Mouse (Mus musculus) forebrain, embryonic 15.5 days (tissue): ENCODE data around the gene Gm49361. TPM values are rescaled to one million over a fixed set of nuclear protein-coding genes. Genes with fewer than 3 reads are reported as not detected.

ENCODE experiments used
- ATAC-seq: fragments of 200-750 bp; cut with Nextera tagmentation; replicated peaks from 2 replicates; pipeline ENCODE4 v1.8.0; 2017; ENCODE audit warnings: mild to moderate bottlenecking, moderate TSS enrichment, moderate library complexity
- H3K27ac ChIP-seq: fragments of 300-500 bp; sonication (generic); replicated peaks from 2 replicates; pipeline ENCODE4 v1.5.1; 2015; ENCODE audit warnings: mild to moderate bottlenecking, inconsistent platforms
- H3K27me3 ChIP-seq: fragments of 300-500 bp; sonication (generic); 2 replicates; pipeline ENCODE4 v1.6.1; 2015; ENCODE audit warnings: inconsistent platforms
- H3K36me3 ChIP-seq: fragments of 300-500 bp; sonication (generic); 2 replicates; pipeline ENCODE4 v1.6.1; 2015; ENCODE audit warnings: mild to moderate bottlenecking, inconsistent platforms
- H3K4me1 ChIP-seq: fragments of 300-500 bp; sonication (generic); 2 replicates; pipeline ENCODE4 v1.6.1; 2015; ENCODE audit warnings: inconsistent platforms
- H3K4me2 ChIP-seq: fragments of 300-500 bp; sonication (generic); replicated peaks from 2 replicates; pipeline ENCODE4 v1.6.1; 2015; ENCODE audit warnings: mild to moderate bottlenecking, inconsistent platforms
- H3K4me3 ChIP-seq: fragments of 300-500 bp; sonication (generic); 2 replicates; pipeline ENCODE4 v1.5.1; 2015; ENCODE audit warnings: mild to moderate bottlenecking, inconsistent platforms
- H3K9ac ChIP-seq: fragments of 300-500 bp; sonication (generic); replicated peaks from 2 replicates; pipeline ENCODE4 v1.6.1; 2015; ENCODE audit warnings: mild to moderate bottlenecking, inconsistent platforms
- H3K9me3 ChIP-seq: fragments of 300-500 bp; sonication (generic); 2 replicates; pipeline ENCODE4 v1.6.1; 2016; ENCODE audit warnings: inconsistent platforms
- WGBS: fragments of 180-500 bp; shearing (Covaris S2); methylation state at CpG from one replicate; pipeline ENCODE4 v1.1.7; 2015; ENCODE audit warnings: mixed read lengths; 5-methylcytosine and 5-hydroxymethylcytosine counted together
- polyA plus RNA-seq: library from polyadenylated mRNA; unstranded; fragments of >200 nt; fragmentation: Nextera tagmentation; extraction: Ambion mirVana; gene quantifications from 2 replicates; pipeline ENCODE4 v1.2.1, GENCODE M21; 2015

Gm49361 gene
- polyA plus RNA-seq: not detected in 2 replicates

DNA sequence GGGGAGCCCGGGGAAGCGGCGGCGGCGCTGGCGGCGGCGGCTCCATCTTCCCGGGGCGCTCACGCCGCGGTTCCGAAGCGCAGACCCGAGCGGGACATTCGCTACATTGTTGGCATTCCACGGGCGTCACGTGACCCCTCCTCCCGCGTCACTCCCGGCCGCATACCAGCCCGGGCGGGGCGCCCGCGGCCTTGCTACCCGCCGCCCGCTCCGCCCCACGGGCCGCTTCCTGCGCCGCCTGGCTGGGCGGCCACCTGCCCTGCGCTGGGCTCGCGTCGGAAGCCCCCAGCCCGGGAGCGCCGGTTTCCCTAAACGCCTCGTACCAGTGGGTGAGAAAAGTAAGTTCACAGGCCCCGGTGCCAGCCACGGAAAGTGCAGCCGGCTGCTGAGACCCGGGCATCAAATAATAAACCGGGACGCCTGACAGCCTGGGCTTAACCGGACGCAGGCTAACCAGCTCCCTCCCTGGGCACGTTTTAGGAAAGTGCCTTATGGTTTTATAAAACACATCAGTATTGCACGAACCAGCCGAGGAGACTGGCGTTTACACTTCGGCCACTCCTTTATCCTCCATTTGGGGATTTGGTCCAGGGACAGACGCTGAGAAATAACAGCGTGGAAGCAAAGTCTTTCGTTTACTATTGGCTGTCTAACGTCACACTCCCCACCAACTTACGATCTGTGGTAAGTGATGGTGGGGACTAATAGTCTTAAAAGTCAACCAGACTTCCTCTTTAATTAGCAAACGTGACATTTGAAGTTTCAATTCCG is at the start of gene Gm49361:
Gene Gm49361, minus strand, starts transcription at position 103 of the 771 bp plus-strand sequence.
- Histone ChIP-seq H3K36me3 (no peaks in the 10 kb centered on the region), H3K9me3 (no peaks in the 10 kb centered on the region), H3K27me3 (no peaks in the 10 kb centered on the region), H3K4me2 (peak within 1 kb of the TSS; percentile 93), H3K4me3 (peak within 1 kb of the TSS; percentile 68), H3K27ac (peak within 1 kb of the TSS; percentile 46), H3K9ac (peak within 1 kb of the TSS; percentile 62), H3K4me1 (peaks cover 28% of the 10 kb centered on the region)
- under 1% methylated on average over 66 of the region's 68 CpGs for WGBS
- peak; percentile 85 for ATAC-seq

DNA sequence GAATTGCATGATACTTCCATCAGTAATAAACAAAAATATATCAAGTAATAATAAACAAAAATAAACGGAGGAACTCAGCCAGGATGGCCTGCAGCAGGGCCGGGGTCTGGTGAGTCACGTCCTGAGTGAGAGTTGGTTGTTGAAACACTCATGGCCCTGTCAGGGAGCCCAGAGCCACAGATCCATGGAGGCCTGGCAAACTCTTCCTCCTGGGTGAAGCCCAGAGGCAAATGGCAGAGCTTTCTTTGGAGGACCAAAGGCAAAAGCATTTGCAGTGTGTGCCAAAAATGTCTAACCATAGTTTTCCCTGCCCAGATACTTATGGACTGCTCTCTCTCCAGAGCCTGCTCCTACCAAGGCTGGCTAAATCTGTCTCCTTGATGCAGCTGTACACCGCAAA is 45.3 kb upstream of the Gm49361 start:
- Histone ChIP-seq H3K9me3 (no peaks in the 10 kb centered on the region), H3K4me1 (no peaks in the 10 kb centered on the region), H3K36me3 (no peaks in the 10 kb centered on the region), H3K9ac (no peak overlapping the region), H3K27ac (no peak overlapping the region), H3K4me2 (no peak overlapping the region), H3K4me3 (no peak overlapping the region), H3K27me3 (no peaks in the 10 kb centered on the region)
- ATAC-seq: no peak
- 85% methylated on average over 4 of the region's 4 CpGs for WGBS

DNA sequence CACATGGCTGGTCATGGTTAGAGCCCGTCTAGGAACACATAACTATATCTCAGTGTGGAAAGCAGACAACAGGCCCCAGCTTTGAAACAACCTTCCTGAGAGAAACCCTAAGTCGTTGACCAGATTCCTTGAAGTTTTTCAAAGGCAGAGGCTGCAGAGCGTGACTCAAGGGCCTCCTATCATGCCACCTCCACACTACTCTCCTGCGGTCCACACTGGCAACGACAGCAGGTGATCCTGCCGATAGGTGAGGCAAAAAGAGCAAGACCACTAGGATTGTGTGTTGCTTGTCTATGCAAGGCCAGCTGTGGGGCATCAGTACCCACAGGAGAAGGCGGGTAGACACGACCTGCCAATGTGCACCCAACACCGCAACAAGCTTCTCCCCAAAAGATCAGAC is 43.9 kb upstream of the Gm49361 start:
- Histone ChIP-seq H3K9me3 (no peaks in the 10 kb centered on the region), H3K27me3 (no peaks in the 10 kb centered on the region), H3K36me3 (no peaks in the 10 kb centered on the region), H3K4me3 (no peak overlapping the region), H3K27ac (no peak overlapping the region), H3K9ac (no peak overlapping the region), H3K4me2 (no peak overlapping the region), H3K4me1 (no peaks in the 10 kb centered on the region)
- 93% methylated on average over 9 of the region's 9 CpGs for WGBS
- ATAC-seq: no peak

DNA sequence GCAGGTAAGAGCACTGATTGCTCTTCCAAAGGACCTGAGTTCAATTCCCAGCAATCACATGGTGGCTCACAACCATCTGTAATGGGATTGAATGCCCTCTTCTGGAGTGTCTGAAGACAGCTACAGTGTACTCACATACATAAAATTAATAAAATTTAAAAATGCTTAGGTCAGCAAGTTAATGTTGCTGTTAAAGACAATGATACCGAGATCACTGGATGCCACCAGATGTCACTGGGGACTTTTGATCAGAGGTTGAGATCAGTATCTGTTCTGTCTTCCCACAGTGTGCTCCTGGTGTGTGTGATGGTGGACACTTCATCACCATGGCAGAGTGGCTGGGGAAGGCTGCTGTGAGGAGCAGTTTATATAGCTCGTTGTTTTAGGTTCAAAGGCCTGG is 43.4 kb upstream of the Gm49361 start:
- no peaks in the 10 kb centered on the region for H3K36me3 ChIP-seq

DNA sequence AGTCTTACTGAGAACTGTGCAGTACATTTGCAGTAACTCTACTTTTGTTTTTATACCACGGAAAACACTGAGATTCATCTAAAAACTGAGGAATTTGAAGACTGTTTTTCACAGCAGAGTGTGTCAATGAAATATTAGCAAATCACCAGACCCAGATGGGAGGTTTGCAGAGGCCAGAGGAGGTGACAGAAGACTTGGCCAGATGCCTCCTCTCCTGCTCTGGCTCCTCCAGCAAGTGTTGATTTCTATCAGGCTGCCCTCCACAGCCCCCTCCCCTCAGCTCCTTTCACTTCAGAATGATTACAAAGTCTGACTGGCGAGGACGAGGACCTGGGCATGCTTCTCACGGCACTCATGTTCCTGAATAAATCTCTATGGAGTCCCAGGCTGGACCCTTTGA is 41.5 kb upstream of the Gm49361 start:
- H3K27ac ChIP-seq: no peak overlapping the region
- no peak overlapping the region for H3K4me2 ChIP-seq
- H3K4me1 ChIP-seq: no peaks in the 10 kb centered on the region
- H3K9ac ChIP-seq: no peak overlapping the region
- H3K9me3 ChIP-seq: no peaks in the 10 kb centered on the region
- WGBS: 59% methylated on average over 4 of the region's 4 CpGs
- no peak overlapping the region for H3K4me3 ChIP-seq
- no peaks in the 10 kb centered on the region for H3K36me3 ChIP-seq
- no peak for ATAC-seq
- H3K27me3 ChIP-seq: no peaks in the 10 kb centered on the region

More for the DNA sequence above, 43.4 kb upstream of the Gm49361 start:
- no peaks in the 10 kb centered on the region for H3K4me1 ChIP-seq
- H3K4me3 ChIP-seq: no peak overlapping the region
- WGBS: 76% methylated on average over 2 of the region's 2 CpGs
- no peaks in the 10 kb centered on the region for H3K9me3 ChIP-seq
- no peaks in the 10 kb centered on the region for H3K27me3 ChIP-seq
- H3K4me2 ChIP-seq: no peak overlapping the region
- no peak for ATAC-seq
- no peak overlapping the region for H3K27ac ChIP-seq
- no peak overlapping the region for H3K9ac ChIP-seq

DNA sequence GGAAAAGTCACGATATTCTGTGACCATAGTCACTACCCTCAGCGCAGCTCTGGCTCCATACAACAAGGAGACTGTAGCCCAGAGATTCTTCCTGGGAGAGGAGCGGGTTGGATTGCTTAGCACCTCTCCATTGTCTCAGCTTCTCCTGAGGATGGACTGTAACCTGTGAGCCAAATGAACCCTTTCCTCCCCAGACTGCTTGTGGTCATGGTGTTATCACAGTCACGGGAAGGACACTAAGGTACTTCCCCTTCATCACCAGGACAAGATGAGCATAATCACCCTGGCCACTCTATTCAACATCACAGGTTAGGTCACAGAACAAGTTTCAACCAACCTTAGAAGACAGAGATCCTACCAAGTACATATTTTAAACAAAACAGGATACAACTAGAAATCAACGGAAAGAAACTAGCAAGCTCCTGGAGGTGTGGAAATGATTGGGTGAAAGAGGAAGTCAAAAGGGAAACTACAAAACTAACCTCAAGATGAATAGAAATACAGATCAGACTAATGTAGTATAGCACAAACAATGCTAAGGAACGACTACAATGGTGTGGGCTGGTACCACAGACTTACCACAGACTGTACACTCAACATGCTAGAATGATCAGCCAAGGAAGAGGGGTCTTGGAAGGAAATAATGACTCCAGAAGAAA is 26.4 kb upstream of the Gm49361 start:
- Histone ChIP-seq H3K27me3 (no peaks in the 10 kb centered on the region), H3K4me1 (no peaks in the 10 kb centered on the region), H3K27ac (no peak overlapping the region), H3K4me2 (no peak overlapping the region), H3K9me3 (no peaks in the 10 kb centered on the region), H3K4me3 (no peak overlapping the region), H3K9ac (no peak overlapping the region), H3K36me3 (no peaks in the 10 kb centered on the region)
- WGBS: 86% methylated on average over 6 of the region's 6 CpGs
- ATAC-seq: no peak

DNA sequence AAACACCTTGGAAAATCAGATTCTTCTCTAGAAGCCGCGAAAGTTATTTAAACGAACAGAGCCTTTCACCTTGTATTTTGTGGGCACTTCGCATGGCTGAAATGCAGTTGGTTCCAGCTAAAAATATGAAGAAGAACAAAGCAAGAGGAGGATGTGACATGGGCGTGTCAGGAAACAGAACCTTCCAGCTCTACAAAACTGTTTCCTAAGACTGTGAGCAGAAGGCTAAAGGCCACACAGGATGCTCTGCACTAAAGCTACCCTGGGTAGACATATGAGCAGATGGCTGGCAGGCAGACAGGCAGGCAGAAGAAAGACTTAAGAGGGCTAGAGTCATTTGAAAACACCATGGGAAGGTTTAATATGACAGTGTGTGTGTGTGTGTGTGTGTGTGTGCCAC is 23.2 kb upstream of the Gm49361 start:
- no peak overlapping the region for H3K4me2 ChIP-seq
- H3K4me1 ChIP-seq: no peaks in the 10 kb centered on the region
- no peak overlapping the region for H3K4me3 ChIP-seq
- no peaks in the 10 kb centered on the region for H3K27me3 ChIP-seq
- ATAC-seq: no peak
- H3K36me3 ChIP-seq: no peaks in the 10 kb centered on the region
- no peaks in the 10 kb centered on the region for H3K9me3 ChIP-seq
- WGBS: 95% methylated on average over 5 of the region's 5 CpGs
- no peak overlapping the region for H3K27ac ChIP-seq
- H3K9ac ChIP-seq: no peak overlapping the region

DNA sequence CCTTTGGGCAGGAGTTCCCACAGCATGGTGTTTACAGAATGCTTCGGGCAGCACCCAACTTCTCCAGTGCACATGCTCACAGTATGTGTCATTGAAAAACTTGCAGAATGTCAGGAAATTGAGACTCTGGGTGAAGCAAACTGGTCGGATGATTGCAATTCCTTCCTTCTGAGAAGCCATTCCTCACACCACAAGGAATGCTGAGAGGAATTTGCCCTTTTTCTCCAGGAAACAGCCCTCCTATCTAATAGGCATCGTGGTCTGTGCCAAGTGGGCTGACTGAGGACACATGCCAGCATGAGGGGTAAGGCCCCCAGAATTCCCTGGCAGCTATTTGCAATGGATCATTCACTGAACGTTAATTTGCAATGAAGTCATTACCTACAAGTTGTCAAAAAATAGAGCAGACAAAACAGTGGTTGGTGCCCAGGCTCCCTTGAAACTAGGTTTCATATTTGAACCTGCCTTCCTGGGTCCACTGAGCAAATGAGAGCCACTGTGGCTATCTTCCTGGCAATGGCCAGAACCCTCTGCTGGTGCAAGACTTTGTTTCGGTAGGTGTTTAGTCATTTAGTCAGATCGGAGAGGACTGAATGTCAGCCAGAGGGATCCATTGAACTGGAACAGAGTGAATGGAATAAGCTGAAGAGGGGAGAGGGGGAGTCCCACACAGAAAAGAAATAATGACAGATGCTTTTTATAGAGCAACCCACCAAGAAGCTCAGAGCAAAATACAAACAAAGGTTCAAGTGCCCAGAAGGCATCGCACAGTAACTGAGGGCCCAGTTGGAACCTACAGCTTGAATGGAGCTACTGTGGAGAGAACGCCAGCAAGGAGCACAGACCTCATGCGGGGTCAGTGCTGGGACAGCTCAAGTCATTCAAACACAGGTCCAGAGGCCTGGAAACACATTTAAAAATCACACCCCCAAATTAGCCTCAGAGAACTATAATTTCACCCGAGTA is 14.8 kb upstream of the Gm49361 start:
- no peak overlapping the region for H3K4me2 ChIP-seq

DNA sequence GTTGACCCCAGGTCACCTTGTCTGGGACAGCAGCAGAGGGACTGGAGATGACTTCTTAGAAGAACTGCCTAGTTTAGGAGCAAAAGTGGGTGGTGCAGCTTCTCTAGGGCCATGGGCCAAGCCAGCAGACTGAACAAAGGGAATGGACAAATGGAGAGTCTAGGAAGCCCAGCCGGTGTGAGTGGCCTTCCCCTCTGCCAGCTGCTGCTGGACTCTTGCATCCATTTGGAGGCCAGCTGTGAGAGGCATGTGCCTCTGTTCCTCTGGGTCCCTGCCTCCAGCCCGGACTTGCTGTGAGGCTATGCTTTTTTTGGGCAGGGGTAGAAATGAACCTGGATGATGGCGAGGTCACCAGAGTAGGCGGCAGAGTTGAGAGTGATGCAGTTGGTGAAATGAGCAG is 12.3 kb upstream of the Gm49361 start, which contains the start of gene Lats2:
Gene Lats2, minus strand, starts transcription at position 152 of the 400 bp plus-strand sequence.
- Histone ChIP-seq H3K4me2 (no peak within 1 kb of the TSS), H3K4me1 (peaks cover 11% of the 10 kb centered on the region), H3K4me3 (no peak within 1 kb of the TSS), H3K9ac (no peak within 1 kb of the TSS), H3K27me3 (no peaks in the 10 kb centered on the region), H3K27ac (no peak within 1 kb of the TSS), H3K36me3 (no peaks in the 10 kb centered on the region), H3K9me3 (no peaks in the 10 kb centered on the region)
- whole genome bisulfite sequencing: 87% methylated on average over 4 of the region's 4 CpGs
- no peak for ATAC-seq

More for the DNA sequence above, 14.8 kb upstream of the Gm49361 start:
- ATAC-seq: no peak
- Histone ChIP-seq H3K9me3 (no peaks in the 10 kb centered on the region), H3K9ac (no peak overlapping the region), H3K4me3 (no peak overlapping the region), H3K27ac (no peak overlapping the region), H3K27me3 (no peaks in the 10 kb centered on the region), H3K4me1 (peaks cover 11% of the 10 kb centered on the region), H3K36me3 (no peaks in the 10 kb centered on the region)
- WGBS: 29% methylated on average over 10 of the region's 10 CpGs

DNA sequence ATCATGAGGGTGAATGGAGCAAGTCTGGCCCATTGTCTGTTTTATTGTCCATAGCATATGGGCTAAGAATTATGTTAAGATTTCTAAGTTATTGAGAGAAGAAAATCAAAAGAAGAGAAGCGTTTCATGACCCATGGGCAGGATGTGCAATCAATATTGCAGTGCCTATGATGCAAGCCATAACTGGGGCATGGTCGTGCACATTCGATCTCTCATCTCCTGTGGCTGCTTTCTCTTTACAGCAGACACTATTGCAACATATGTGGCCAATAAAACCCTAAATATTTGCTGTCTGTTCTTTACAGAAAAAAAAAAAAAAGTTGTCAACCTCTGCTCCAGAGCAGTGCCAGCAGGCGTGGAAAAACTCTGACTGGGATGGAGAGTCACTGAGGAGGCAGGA is 10.2 kb upstream of the Gm49361 start:
- Histone ChIP-seq H3K36me3 (no peaks in the 10 kb centered on the region), H3K27me3 (no peaks in the 10 kb centered on the region), H3K9ac (no peak overlapping the region), H3K4me2 (no peak overlapping the region), H3K4me1 (peaks cover 9% of the 10 kb centered on the region), H3K9me3 (no peaks in the 10 kb centered on the region), H3K27ac (no peak overlapping the region), H3K4me3 (no peak overlapping the region)
- WGBS: 91% methylated on average over 4 of the region's 4 CpGs
- ATAC-seq: no peak

DNA sequence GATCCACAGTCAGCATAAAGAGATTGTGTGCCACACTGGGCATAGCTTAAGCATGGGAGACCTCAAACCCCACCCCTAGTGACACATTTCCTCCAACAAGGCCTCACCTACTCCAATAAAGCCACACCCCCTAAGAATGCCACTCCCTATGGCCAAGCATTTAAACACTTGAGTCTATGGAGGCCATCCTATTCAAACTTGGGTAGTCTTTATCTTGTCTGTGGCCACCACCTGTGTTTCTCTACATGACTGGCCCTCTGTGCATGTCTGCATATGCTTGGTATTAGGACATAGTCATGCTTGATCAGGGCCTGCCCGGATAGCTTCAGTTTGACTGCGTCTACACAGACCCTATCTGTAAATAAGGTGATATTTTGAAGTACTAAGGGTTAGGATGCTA is 9.8 kb upstream of the Gm49361 start:
- Histone ChIP-seq H3K27ac (no peak overlapping the region), H3K36me3 (no peaks in the 10 kb centered on the region), H3K4me1 (peaks cover 5% of the 10 kb centered on the region), H3K27me3 (no peaks in the 10 kb centered on the region), H3K4me3 (no peak overlapping the region), H3K9me3 (no peaks in the 10 kb centered on the region), H3K4me2 (no peak overlapping the region), H3K9ac (no peak overlapping the region)
- WGBS: 94% methylated on average over 2 of the region's 2 CpGs
- ATAC-seq: no peak
